Mouse (Mus musculus): ENCODE measurements at regions not wholly inside any gene's neighbourhood (a gene's known extent, or its start where the extent isn't known, plus 50 kb on each side); places are given as distances from the start of the nearest gene placed in this dataset.

GRCm38 (mm10) chr16:24213577-24213976 is 179.7 kb upstream of the Lpp start:
- no peak for DNase-seq

GRCm38 (mm10) chr16:24212702-24213101 is 180.6 kb upstream of the Lpp start:
- DNase-seq = no peak

- no peak for DNase-seq
Measured at GRCm38 (mm10) chr16:24211588-24211987, 181.7 kb upstream of the Lpp start.

GRCm38 (mm10) chr16:24208876-24209275 is 184.4 kb upstream of the Lpp start:
- no peak for DNase-seq

- no peak for DNase-seq
Measured at GRCm38 (mm10) chr16:24208118-24208517, 185.2 kb upstream of the Lpp start.

- DNase-seq = no peak
Measured at GRCm38 (mm10) chr16:24207056-24207455, 186.3 kb upstream of the Lpp start.

- peak; percentile 31 to 58 for DNase-seq
Measured at GRCm38 (mm10) chr16:24206461-24206861, 186.8 kb upstream of the Lpp start.

- DNase-seq = peak; percentile 27 to 37
Measured at GRCm38 (mm10) chr16:24205594-24205993, 187.7 kb upstream of the Lpp start.

GRCm38 (mm10) chr16:24204064-24204730 is 189.1 kb upstream of the Lpp start:
- no peak for DNase-seq

- DNase-seq = no peak
Measured at GRCm38 (mm10) chr16:24202653-24203052, 190.7 kb upstream of the Lpp start.

GRCm38 (mm10) chr16:24201455-24201854 is 191.9 kb upstream of the Lpp start:
- DNase-seq = no peak

GRCm38 (mm10) chr16:24200200-24200599 is 193.1 kb upstream of the Lpp start:
- DNase-seq = no peak

GRCm38 (mm10) chr16:24199408-24200167 is 193.7 kb upstream of the Lpp start:
- DNase-seq = peak; percentile 56 to 69

- DNase-seq = no peak
Measured at GRCm38 (mm10) chr16:24198291-24198690, 195.0 kb upstream of the Lpp start.

GRCm38 (mm10) chr16:24197618-24198017 is 195.7 kb upstream of the Lpp start:
- no peak for DNase-seq

GRCm38 (mm10) chr16:24193945-24194344 is 199.4 kb upstream of the Lpp start:
- DNase-seq = no peak

GRCm38 (mm10) chr16:24193251-24193873 is 199.9 kb upstream of the Lpp start:
- peak; percentile 43 to 45 for DNase-seq

- no peak for DNase-seq
Measured at GRCm38 (mm10) chr16:24192013-24192412, 201.3 kb upstream of the Lpp start.

GRCm38 (mm10) chr16:24187131-24187530 is 198.5 kb upstream of the Bcl6 start:
- no peak for DNase-seq

- no peak for DNase-seq
Measured at GRCm38 (mm10) chr16:24185989-24186388, 197.3 kb upstream of the Bcl6 start.

GRCm38 (mm10) chr16:24184846-24185245 is 196.2 kb upstream of the Bcl6 start:
- no peak for DNase-seq

GRCm38 (mm10) chr16:24183216-24183615 is 194.6 kb upstream of the Bcl6 start:
- peak; percentile 78 to 85 for DNase-seq

- DNase-seq = no peak
Measured at GRCm38 (mm10) chr16:24181388-24181787, 192.7 kb upstream of the Bcl6 start.

GRCm38 (mm10) chr16:24180666-24181065 is 192.0 kb upstream of the Bcl6 start:
- DNase-seq = no peak
